Mouse (Mus musculus) heart, adult 2 months (tissue): Measurements from ENCODE around the gene Fkbpl. TPM values are rescaled to one million over a fixed set of nuclear protein-coding genes. Genes with fewer than 3 reads are reported as not detected.

Experiments used
- DNase-seq, 2 experiments: peaks; one replicate each; pipeline ENCODE4 v3.0.0; 2021
- H3K27ac ChIP-seq: fragments of 200-600 bp; 2 replicates; pipeline ENCODE4 v1.8.1; 2022
- H3K27me3 ChIP-seq: fragments of 200-500 bp; 2 replicates; pipeline ENCODE4 v1.6.1; 2012; ENCODE audit warnings: mild to moderate bottlenecking, low read length, inconsistent platforms, mixed read lengths; ENCODE audit not compliant: control insufficient read depth, insufficient read depth
- H3K36me3 ChIP-seq: fragments of 200-500 bp; 2 replicates; pipeline ENCODE4 v1.6.1; 2012; ENCODE audit warnings: low read length, inconsistent platforms; ENCODE audit not compliant: control insufficient read depth, insufficient read depth
- H3K4me1 ChIP-seq: fragments of 200-500 bp; 2 replicates; pipeline ENCODE4 v1.6.1; 2011; ENCODE audit warnings: low read length; ENCODE audit not compliant: control insufficient read depth, insufficient read depth
- H3K4me3 ChIP-seq: fragments of 200-600 bp; 2 replicates; pipeline ENCODE4 v1.8.1; 2022
- H3K79me2 ChIP-seq: fragments of 200-500 bp; replicated peaks from 2 replicates; pipeline ENCODE4 v1.6.1; 2012; ENCODE audit warnings: mild to moderate bottlenecking, inconsistent platforms, low read length, moderate library complexity, mixed read lengths; ENCODE audit not compliant: control insufficient read depth, insufficient read depth
- H3K9ac ChIP-seq: fragments of 200-500 bp; 2 replicates; pipeline ENCODE4 v1.6.1; 2012; ENCODE audit warnings: low read depth, mild to moderate bottlenecking, control low read depth, inconsistent platforms, low read length, mixed read lengths
- CTCF ChIP-seq: fragments of 200-600 bp; IDR thresholded peaks from 2 replicates; pipeline ENCODE4 v1.8.1; 2022; ENCODE audit warnings: antibody characterized with exemption, mild to moderate bottlenecking, moderate library complexity
- EP300 ChIP-seq: fragments of 200-500 bp; IDR thresholded peaks from 2 replicates; pipeline ENCODE4 v1.6.1; 2011; ENCODE audit warnings: low read depth, low read length, control low read depth; ENCODE audit not compliant: insufficient read depth
- POLR2A ChIP-seq: fragments of 200-500 bp; IDR thresholded peaks from 2 replicates; pipeline ENCODE4 v1.6.1; 2011; ENCODE audit warnings: mild to moderate bottlenecking, low read depth, low read length, control low read depth; ENCODE audit not compliant: insufficient read depth
- WGBS: fragments of 180-500 bp; shearing (Covaris S2); methylation state at CpG from one replicate; pipeline ENCODE4 v1.1.7; 2018; 5-methylcytosine and 5-hydroxymethylcytosine counted together
- intact Hi-C: fragments of 180-260 bp; cut with DNase I; formaldehyde crosslinking; loops from one replicate; pipeline ENCODE4 v1.15.1; 2025
- polyA plus RNA-seq: library from polyadenylated mRNA; depleted of rRNA; stranded (reverse); fragments of >200 nt; gene quantifications from 2 replicates; pipeline ENCODE4 v1.2.3, GENCODE M21; 2012
- total RNA-seq, 2 experiments: library from RNA; stranded (reverse); gene quantifications; 2 replicates each; pipeline ENCODE4 v1.2.3; 2021

Fkbpl gene
- total and polyA plus RNA-seq, 3 experiments = 4.0 to 7.9 (median 7.9) TPM

DNA sequence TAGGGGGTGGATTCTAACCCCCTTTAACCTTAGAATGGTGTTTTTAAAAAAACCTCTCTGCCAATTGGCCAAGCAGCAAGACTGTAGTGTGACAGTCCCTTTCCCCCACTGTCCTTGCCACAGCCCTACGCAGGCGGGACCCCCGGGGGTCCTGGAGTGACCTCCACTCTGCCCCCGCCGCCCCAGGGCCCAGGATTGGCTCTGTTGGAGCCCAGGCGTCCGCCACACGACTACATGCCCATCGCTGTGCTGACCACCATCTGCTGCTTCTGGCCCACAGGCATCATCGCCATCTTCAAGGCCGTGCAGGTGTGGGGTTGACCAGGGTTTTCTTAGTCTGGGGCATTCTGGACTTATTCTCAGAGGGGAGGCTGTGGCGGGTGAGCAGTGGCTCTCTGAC is 12.9 kb upstream of the Fkbpl start:
- H3K9ac ChIP-seq = no peak overlapping the region
- intact Hi-C loops = no loop called here
- 24% methylated on average over 12 of the region's 12 CpGs for WGBS
- no peaks in the 10 kb centered on the region for H3K27me3 ChIP-seq
- peaks cover 5% of the 10 kb centered on the region for H3K4me1 ChIP-seq
- no peak for DNase-seq
- peak overlapping the region; percentile 47 for H3K4me3 ChIP-seq
- no peaks in the 10 kb centered on the region for H3K36me3 ChIP-seq
- TF ChIP-seq POLR2A (no peak), CTCF (no peak), EP300 (no peak)
- H3K27ac ChIP-seq = peak overlapping the region; percentile 55
- H3K79me2 ChIP-seq = no peaks in the 10 kb centered on the region

GRCm38 (mm10) chr17:34632261-34632691 is 12.3 kb upstream of the Fkbpl start:
- 0 out of 2 replicates have a peak overlapping the region, but pooled peaks have one; percentile 47 for H3K9ac ChIP-seq
- no peaks in the 10 kb centered on the region for H3K79me2 ChIP-seq
- H3K4me3 ChIP-seq = peak overlapping the region; percentile 47
- DNase-seq = peak; percentile 87 to 88
- H3K36me3 ChIP-seq = no peaks in the 10 kb centered on the region
- no peaks in the 10 kb centered on the region for H3K27me3 ChIP-seq
- TF ChIP-seq EP300 (0 out of 2 replicates have a peak, but pooled peaks have one; percentile 46), POLR2A (peak; percentile 55), CTCF (no peak)
- WGBS = 4% methylated on average over 26 of the region's 26 CpGs
- H3K27ac ChIP-seq = peak overlapping the region; percentile 55
- intact Hi-C loops = no loop called here
- peaks cover 5% of the 10 kb centered on the region for H3K4me1 ChIP-seq

DNA sequence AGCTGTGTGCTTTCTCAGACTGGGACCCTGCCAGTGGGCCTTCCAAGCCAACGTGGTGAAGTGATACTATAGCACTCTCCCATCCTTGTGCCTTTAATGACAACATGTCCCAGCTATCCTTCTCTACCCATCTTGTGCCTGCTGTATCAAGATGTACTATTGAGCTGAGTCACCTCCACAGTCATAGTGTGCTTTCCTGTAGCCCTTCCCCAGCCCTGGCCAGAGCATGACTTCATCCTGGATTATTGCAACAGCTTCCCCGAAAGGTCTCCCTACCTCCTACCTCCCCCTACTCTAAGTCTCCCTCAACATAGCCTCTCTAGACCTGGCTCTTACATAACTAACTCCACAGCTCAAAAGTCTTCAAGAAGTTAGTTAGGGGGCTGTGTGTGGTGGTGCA is 8.9 kb upstream of the Fkbpl start:
- peaks cover 5% of the 10 kb centered on the region for H3K4me1 ChIP-seq
- no peak overlapping the region for H3K4me3 ChIP-seq
- TF ChIP-seq CTCF = no peak
- TF ChIP-seq EP300 = no peak
- no peak for TF ChIP-seq POLR2A
- 49% methylated on average over 2 of the region's 2 CpGs for WGBS
- H3K36me3 ChIP-seq = no peaks in the 10 kb centered on the region
- no peak for DNase-seq
- H3K27me3 ChIP-seq = no peaks in the 10 kb centered on the region
- intact Hi-C loops = no loop called here
- no peaks in the 10 kb centered on the region for H3K79me2 ChIP-seq
- H3K27ac ChIP-seq = no peak overlapping the region
- no peak overlapping the region for H3K9ac ChIP-seq

DNA sequence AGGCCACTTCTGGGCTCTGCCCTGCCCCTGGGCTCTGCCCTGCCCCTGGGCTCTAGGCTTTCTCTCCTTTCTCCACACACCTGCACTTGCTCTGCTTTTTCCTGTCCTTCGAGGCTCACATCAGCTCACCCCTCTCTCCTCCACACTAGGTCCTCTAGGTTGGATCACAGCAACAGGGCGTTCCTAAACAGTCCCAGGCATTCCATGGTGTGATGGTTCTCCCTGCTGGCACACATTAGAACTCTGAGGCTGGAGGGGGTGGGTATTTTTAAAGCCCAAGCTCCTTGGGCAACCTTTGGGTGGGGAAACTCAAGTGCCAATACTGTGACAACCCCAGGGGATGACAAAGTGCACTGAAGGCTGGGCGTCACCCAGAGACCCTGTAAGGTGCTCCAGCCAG is 7.1 kb upstream of the Fkbpl start:
- Histone ChIP-seq H3K36me3 (no peaks in the 10 kb centered on the region), H3K9ac (no peak overlapping the region), H3K27ac (no peak overlapping the region), H3K4me1 (peaks cover 6% of the 10 kb centered on the region), H3K27me3 (no peaks in the 10 kb centered on the region), H3K4me3 (no peak overlapping the region), H3K79me2 (no peaks in the 10 kb centered on the region)
- 45% methylated on average over 3 of the region's 3 CpGs for WGBS
- no peak for DNase-seq
- intact Hi-C loops = no loop called here
- no peak for TF ChIP-seq EP300
- no peak for TF ChIP-seq POLR2A
- TF ChIP-seq CTCF = no peak

DNA sequence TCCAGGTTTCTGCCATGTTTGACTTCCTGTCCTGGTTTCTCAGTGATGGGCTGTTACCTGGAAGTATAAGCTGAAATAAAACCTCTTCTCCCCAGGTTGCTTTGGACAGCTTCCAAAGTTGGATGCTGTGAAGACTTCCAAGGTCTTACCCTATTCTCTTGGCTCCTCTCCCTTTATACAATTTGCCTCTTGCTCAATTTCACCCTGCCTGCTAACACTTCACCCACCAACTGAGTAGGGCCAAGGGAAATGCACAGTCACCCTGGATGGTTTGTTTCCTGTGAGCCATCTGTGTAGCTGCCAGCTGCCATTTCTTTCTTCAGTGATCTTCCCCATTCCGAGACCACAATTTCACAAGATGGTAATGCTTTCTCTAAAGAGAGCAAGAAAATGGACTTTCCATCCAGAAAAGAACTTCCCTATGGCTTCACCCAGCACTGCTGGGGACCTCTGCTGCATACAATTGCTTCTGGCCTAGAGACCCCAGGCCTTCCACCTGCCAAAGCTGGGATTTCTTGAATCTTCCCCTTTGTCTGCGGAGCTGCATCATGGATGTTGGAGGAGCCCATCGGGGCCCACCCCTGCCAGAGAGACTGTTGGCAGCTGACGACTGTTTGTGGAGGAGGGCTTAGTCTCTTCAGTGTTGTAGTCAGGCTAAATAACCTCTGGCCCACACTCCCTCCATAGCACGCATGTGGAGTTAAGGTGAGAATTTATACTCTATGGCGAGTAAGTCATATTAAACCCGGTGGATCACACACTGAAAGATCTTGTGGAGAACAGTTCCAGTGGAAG is 4.9 kb upstream of the Fkbpl start:
- no peak for DNase-seq
- peaks cover 6% of the 10 kb centered on the region for H3K4me1 ChIP-seq
- H3K4me3 ChIP-seq = no peak overlapping the region
- H3K79me2 ChIP-seq = no peaks in the 10 kb centered on the region
- 82% methylated on average over 7 of the region's 7 CpGs for WGBS
- intact Hi-C loops = no loop called here
- H3K9ac ChIP-seq = no peak overlapping the region
- no peaks in the 10 kb centered on the region for H3K36me3 ChIP-seq
- TF ChIP-seq EP300 (no peak), CTCF (no peak)
- no peaks in the 10 kb centered on the region for H3K27me3 ChIP-seq
- peak overlapping the region; percentile 60 for H3K27ac ChIP-seq

- Histone ChIP-seq H3K27ac (peak overlapping the region; percentile 60), H3K27me3 (no peaks in the 10 kb centered on the region), H3K4me1 (peaks cover 7% of the 10 kb centered on the region), H3K36me3 (no peaks in the 10 kb centered on the region), H3K79me2 (no peaks in the 10 kb centered on the region), H3K9ac (no peak overlapping the region), H3K4me3 (no peak overlapping the region)
- DNase-seq = peak; percentile 65 to 74
- TF ChIP-seq POLR2A (no peak), CTCF (peak; percentile 50), EP300 (0 out of 2 replicates have a peak, but pooled peaks have one; percentile 64)
- intact Hi-C loops = no loop called here
- 14% methylated on average over 11 of the region's 11 CpGs for WGBS
Measured at GRCm38 (mm10) chr17:34640778-34641601, 3.6 kb upstream of the Fkbpl start.
